Mouse (Mus musculus): ENCODE measurements around the gene P2rx7. TPM values are rescaled to one million over a fixed set of nuclear protein-coding genes. Genes with fewer than 3 reads are reported as not detected.

The P2rx7 gene
- polyA plus RNA-seq, 1 experiment: 2.9 TPM

DNA sequence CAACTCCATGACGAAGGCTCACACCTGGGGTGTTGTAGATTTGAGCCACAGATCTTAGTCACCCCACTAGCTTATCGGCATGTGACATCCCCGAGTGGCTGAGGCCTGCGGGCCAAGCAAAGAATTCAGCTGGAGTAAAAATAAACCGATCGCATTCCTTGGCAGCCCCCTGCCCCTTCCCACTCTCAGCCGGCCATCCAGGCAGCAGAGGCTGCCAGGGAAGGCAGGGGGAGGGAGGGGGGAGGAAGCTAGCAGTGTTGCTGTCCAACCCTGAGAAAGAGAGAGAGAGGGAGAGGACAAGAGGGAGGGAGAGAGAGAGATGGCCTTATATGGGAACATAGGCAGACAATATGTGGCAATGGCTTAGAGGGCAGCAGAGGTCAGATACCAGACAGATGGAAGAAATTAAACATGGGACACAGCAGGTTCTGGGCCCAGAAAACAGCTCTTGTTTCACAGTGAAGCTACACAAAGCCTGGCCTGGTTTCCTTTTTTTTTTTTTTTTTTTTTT is 22.3 kb upstream of the P2rx7 start:
- Histone ChIP-seq H3K27ac (ENCODE audit: control insufficient read depth, insufficient read depth, low read depth, low read length, poor library complexity) (no peak overlapping the region), H3K4me3 (replicated peaks; ENCODE audit: control insufficient read depth, low read depth, low read length) (no peak overlapping the region)

DNA sequence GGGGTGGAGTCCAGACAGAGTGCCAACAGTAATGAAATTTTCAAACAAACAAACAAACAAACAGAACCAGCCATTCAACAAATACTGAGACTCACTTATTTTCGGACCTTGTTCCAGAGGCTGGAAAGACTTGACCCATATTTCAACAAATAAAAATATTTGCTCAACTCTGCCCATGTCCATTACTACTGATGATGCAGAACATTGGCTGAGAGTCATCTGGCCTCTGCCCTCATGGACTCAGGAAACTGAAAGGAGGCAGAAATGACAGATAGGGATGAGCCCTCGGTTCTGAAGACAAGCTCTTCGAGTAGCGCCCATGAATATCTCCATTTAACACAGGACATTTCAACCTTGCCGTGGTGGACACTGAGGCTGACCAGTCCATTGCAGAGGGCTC is 21.2 kb upstream of the P2rx7 start:
- no peak for TF ChIP-seq CTCF (IDR thresholded peaks at IDR 0.05; ENCODE audit: control insufficient read depth, insufficient read depth, low read length)
- no peak for TF ChIP-seq POLR2A (IDR thresholded peaks at IDR 0.05; ENCODE audit: borderline replicate concordance, control insufficient read depth, low read depth, low read length)
- H3K4me3 ChIP-seq (replicated peaks; ENCODE audit: control insufficient read depth, low read depth, low read length): no peak overlapping the region
- no peaks in the 10 kb centered on the region for H3K4me1 ChIP-seq (ENCODE audit: control insufficient read depth, insufficient read depth, low read length)
- WGBS: 84% methylated on average over 5 of the region's 5 CpGs
- no peak overlapping the region for H3K27ac ChIP-seq (ENCODE audit: control insufficient read depth, insufficient read depth, low read depth, low read length, poor library complexity)

More for the DNA sequence above, 22.3 kb upstream of the P2rx7 start:
- TF ChIP-seq POLR2A (IDR thresholded peaks at IDR 0.05; ENCODE audit: borderline replicate concordance, control insufficient read depth, low read depth, low read length): no peak
- TF ChIP-seq CTCF (IDR thresholded peaks at IDR 0.05; ENCODE audit: control insufficient read depth, insufficient read depth, low read length): no peak
- 72% methylated on average over 7 of the region's 7 CpGs for WGBS
- H3K4me1 ChIP-seq (ENCODE audit: control insufficient read depth, insufficient read depth, low read length): no peaks in the 10 kb centered on the region

DNA sequence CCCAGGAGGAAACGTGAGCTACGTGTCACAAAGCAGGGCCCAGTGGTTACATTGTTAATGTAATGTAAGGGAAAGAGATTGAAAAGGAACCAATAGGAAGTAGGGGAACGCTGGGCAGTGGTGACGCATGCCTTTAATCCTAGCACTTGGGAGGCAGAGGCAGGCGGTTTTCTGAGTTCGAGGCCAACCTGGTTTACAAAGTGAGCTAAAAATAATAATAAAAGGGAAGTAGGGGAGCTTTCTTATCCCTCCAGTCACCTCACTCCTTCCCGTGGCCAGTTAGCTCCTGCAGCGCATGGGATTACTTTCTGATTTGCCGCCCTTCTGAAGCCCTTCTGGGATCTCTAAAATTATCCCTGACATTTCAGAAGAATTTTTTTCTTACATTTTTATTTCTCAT is 19.9 kb upstream of the P2rx7 start:
- Histone ChIP-seq H3K27ac (ENCODE audit: control insufficient read depth, insufficient read depth, low read depth, low read length, poor library complexity) (no peak overlapping the region), H3K4me1 (ENCODE audit: control insufficient read depth, insufficient read depth, low read length) (no peaks in the 10 kb centered on the region), H3K4me3 (replicated peaks; ENCODE audit: control insufficient read depth, low read depth, low read length) (no peak overlapping the region)
- WGBS: 18% methylated on average over 9 of the region's 9 CpGs
- no peak for TF ChIP-seq CTCF (IDR thresholded peaks at IDR 0.05; ENCODE audit: control insufficient read depth, insufficient read depth, low read length)
- no peak for TF ChIP-seq POLR2A (IDR thresholded peaks at IDR 0.05; ENCODE audit: borderline replicate concordance, control insufficient read depth, low read depth, low read length)

DNA sequence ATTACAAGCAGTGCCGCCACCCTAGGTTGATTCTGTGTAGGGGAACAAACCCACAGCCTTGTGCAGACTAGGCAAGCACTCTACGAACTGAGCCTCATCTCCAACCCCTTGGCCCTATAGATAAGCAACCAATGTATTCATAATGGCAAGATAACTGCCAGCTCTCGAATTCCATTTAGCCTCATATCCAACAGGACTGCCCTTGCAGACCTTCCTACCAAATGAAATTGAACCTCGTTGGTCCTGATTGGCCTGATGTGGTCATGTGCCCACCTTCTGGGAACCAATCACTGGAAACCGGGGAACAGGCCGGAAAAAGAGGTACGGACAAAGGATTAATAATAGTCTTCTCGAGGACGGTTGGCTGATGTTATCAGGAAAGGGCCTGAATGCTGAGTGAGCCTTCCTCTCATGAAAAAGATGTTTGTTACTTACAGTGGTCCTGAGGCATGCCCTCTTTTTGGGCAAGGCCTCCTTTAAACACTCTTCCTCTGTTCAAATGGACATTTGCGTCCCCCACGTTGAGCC is 18.7 kb upstream of the P2rx7 start:
- H3K4me1 ChIP-seq (ENCODE audit: control insufficient read depth, insufficient read depth, low read length): no peaks in the 10 kb centered on the region
- TF ChIP-seq POLR2A (IDR thresholded peaks at IDR 0.05; ENCODE audit: borderline replicate concordance, control insufficient read depth, low read depth, low read length) (no peak), CTCF (IDR thresholded peaks at IDR 0.05; ENCODE audit: control insufficient read depth, insufficient read depth, low read length) (no peak)
- WGBS: 80% methylated on average over 11 of the region's 11 CpGs
- H3K4me3 ChIP-seq (replicated peaks; ENCODE audit: control insufficient read depth, low read depth, low read length): no peak overlapping the region
- H3K27ac ChIP-seq (ENCODE audit: control insufficient read depth, insufficient read depth, low read depth, low read length, poor library complexity): no peak overlapping the region

DNA sequence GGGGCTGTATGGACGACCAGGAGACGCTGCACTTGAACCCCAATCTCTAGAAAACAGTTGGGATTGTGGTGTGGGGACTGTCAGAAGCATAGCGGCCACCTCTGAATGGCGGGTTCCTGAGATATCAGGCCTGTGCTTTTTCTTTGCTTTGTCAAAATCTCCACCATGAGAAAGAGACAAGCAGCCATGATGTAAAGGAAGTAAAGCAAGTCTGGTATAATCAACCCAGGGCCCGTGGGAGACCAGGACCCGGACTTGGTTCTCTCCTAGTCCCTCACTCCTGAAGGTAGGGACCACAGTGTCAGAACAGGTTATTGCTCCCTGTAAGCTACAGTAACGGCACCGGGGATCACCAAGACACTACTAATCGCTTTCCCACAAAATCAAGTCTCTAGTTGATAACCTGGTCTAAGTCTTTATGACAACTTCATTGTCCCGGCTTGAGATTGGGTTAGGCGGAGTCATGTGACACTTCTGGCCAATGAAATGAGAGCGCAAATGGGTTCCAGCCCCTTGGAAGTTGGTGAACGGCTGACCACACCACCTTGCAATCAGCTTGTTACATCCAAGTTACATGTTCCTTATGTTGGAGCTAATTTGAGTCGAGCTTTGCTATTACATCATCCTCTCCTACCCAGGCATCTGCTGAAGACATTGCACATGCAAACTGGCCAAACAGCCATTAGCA is 18.0 kb upstream of the P2rx7 start:
- H3K27ac ChIP-seq (ENCODE audit: control insufficient read depth, insufficient read depth, low read depth, low read length, poor library complexity): no peak overlapping the region
- TF ChIP-seq POLR2A (IDR thresholded peaks at IDR 0.05; ENCODE audit: borderline replicate concordance, control insufficient read depth, low read depth, low read length): no peak
- TF ChIP-seq CTCF (IDR thresholded peaks at IDR 0.05; ENCODE audit: control insufficient read depth, insufficient read depth, low read length): no peak
- 69% methylated on average over 14 of the region's 14 CpGs for WGBS

DNA sequence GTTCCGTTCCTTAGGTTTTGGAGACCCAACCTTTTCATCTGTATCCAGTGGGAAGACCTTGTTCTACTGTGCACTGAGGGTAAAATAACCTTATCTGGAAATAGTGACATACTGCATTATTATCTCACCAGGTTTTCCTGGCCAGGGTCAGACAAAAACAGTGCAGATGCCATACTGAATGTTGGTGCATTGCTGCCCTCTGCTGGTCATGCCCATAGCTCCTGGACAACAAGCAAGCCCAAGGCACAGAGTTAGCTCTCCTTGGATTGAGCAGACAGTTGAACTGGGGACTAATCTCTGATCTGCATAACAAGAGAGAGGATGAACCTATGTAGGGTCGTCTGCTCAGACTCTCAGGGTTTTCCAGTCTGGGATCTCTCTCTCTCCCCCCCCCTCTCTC is 16.5 kb upstream of the P2rx7 start:
- no peak overlapping the region for H3K4me3 ChIP-seq (replicated peaks; ENCODE audit: control insufficient read depth, low read depth, low read length)
- no peak overlapping the region for H3K27ac ChIP-seq (ENCODE audit: control insufficient read depth, insufficient read depth, low read depth, low read length, poor library complexity)
- 42% methylated on average over 2 of the region's 2 CpGs for WGBS
- TF ChIP-seq CTCF (IDR thresholded peaks at IDR 0.05; ENCODE audit: control insufficient read depth, insufficient read depth, low read length): peak; percentile 95
- TF ChIP-seq POLR2A (IDR thresholded peaks at IDR 0.05; ENCODE audit: borderline replicate concordance, control insufficient read depth, low read depth, low read length): no peak
- no peaks in the 10 kb centered on the region for H3K4me1 ChIP-seq (ENCODE audit: control insufficient read depth, insufficient read depth, low read length)

More for the DNA sequence above, 18.0 kb upstream of the P2rx7 start:
- H3K4me1 ChIP-seq (ENCODE audit: control insufficient read depth, insufficient read depth, low read length): no peaks in the 10 kb centered on the region
- H3K4me3 ChIP-seq (replicated peaks; ENCODE audit: control insufficient read depth, low read depth, low read length): no peak overlapping the region

DNA sequence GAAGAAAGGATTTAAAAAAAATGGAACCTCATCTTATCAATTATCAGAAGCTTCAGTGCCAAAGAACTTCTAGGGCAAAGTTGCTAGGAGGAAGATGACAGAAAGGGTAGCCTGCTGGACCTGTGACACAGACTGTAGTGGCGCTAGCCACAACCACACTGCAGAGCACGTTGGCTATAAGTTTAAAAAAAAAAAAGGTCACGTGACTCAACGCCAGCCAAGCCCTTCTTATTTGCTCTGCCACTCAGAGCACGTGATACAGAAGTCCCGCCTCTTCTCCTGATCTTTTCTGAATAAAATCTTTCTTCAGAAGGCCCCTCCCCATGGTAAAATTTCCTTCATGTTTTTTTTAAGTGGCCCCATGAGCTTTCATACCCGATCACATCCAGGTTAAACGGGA is 8.5 kb upstream of the P2rx7 start:
- TF ChIP-seq CTCF (IDR thresholded peaks at IDR 0.05; ENCODE audit: control insufficient read depth, insufficient read depth, low read length) (no peak), POLR2A (IDR thresholded peaks at IDR 0.05; ENCODE audit: borderline replicate concordance, control insufficient read depth, low read depth, low read length) (no peak)
- H3K27ac ChIP-seq (ENCODE audit: control insufficient read depth, insufficient read depth, low read depth, low read length, poor library complexity): no peak overlapping the region
- H3K4me1 ChIP-seq (ENCODE audit: control insufficient read depth, insufficient read depth, low read length): peaks cover 2% of the 10 kb centered on the region; the same call in 1 of the 2 replicates
- no peak overlapping the region for H3K4me3 ChIP-seq (replicated peaks; ENCODE audit: control insufficient read depth, low read depth, low read length)
- 51% methylated on average over 8 of the region's 8 CpGs for WGBS

DNA sequence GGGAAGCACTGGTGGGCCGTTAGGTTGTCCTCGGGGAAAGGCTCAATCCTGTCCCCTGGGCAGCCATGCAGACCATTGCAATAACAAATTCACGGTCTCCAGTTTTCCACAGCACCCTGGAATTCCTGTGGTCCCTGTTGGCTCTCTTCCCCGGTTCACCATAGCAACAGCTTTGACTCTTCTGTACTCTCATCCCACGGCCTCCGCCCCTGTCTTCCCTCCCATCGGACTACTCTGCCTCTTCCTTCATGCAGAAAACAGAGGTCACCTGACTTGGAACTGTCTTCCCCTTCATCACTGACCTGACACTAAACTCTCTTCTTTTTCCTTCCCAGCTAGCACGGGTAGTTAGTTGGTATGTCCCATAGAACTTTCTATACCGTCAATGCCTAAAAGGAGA is 7.4 kb upstream of the P2rx7 start:
- H3K27ac ChIP-seq (ENCODE audit: control insufficient read depth, insufficient read depth, low read depth, low read length, poor library complexity): no peak overlapping the region
- WGBS: 81% methylated on average over 9 of the region's 9 CpGs
- peaks cover 2% of the 10 kb centered on the region; the same call in 1 of the 2 replicates for H3K4me1 ChIP-seq (ENCODE audit: control insufficient read depth, insufficient read depth, low read length)
- no peak overlapping the region for H3K4me3 ChIP-seq (replicated peaks; ENCODE audit: control insufficient read depth, low read depth, low read length)
- TF ChIP-seq POLR2A (IDR thresholded peaks at IDR 0.05; ENCODE audit: borderline replicate concordance, control insufficient read depth, low read depth, low read length) (no peak), CTCF (IDR thresholded peaks at IDR 0.05; ENCODE audit: control insufficient read depth, insufficient read depth, low read length) (no peak)
